Mouse (Mus musculus) brain, embryonic 14.5 days (tissue): ENCODE data around the gene Gm15217.

ENCODE experiments used
- CTCF ChIP-seq: fragments of 200-500 bp; IDR thresholded peaks from 2 replicates; pipeline ENCODE4 v1.5.1; 2012; ENCODE audit warnings: inconsistent platforms, mild to moderate bottlenecking, moderate library complexity, borderline replicate concordance; ENCODE audit not compliant: insufficient read depth, insufficient read length; ENCODE audit errors: extremely low read depth
- POLR2A ChIP-seq: fragments of 200-500 bp; IDR thresholded peaks from 2 replicates; pipeline ENCODE4 v1.6.1; 2012; ENCODE audit warnings: mild to moderate bottlenecking, inconsistent platforms, borderline replicate concordance; ENCODE audit not compliant: poor library complexity, insufficient read depth, insufficient read length, severe bottlenecking; ENCODE audit errors: extremely low read depth

DNA sequence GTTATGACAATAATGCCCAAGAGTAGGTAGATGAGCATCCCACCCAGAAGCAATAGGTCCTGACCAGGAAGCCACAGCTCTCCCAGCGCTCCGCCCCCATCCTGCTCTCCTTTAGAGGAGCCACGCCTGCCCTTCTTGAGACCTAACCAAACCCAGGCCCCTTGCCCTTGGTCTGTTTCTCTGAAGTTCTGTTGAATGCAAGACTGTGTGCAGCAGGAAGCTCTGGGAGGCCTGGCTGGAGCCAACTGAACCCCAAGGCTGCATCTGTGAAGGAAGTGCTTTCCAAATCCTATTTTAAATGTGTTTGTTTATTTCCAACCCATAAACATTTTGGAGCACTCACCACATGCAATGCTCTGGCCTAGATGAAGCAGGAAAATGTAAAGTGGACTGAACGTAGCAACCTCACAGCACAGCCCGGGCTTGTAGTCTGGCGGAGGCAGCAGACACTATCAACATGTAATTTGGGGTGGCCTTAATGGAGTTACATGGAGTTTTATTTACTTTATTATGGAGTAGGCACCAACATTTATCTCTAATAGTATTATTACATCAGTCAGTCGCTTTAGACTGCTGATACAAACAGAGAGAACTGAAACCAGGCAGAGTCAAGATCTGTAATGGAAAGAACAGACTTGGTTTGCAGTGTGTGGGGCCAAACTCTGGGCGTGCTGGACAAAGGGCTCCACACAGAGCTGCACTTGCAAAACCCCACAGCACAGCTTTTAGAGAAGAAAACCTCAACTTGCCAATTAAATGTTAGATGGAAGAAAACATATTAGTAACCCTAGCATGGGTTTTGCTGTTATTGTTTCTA lies 45.6 kb upstream of the Gm15217 start:
- no peak for TF ChIP-seq CTCF
- TF ChIP-seq POLR2A = no peak
